ENCODE assay signal across 21 mouse cellular contexts in the genomic region with DNA sequence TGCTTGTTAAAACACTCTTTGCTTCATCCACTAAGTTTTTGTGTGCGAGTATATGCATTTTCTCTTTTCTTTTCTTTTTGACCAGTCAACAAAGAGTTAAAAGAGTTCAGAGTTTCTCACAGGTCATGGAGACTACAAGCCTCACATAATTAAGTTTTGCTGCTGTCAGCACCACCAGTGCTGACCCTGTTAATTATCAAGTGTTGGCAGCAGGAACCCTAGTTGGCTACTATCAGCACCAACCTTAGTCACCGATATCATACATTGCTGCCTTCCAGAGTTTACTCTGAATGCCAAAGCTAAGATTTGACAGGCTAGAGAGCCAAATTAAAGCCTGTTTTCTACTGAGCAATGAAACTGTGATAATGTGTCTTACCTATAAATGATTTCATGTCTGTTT.
DNase-seq lines count a peak whose midpoint lies in the region; ATAC-seq and TF ChIP-seq lines count a peak whose summit lies in the region.
"Had no signal": no experiment of that assay in that cellular context is flagged by ENCODE, and none has a peak within 500 bp of the region (broad histone marks: within the 10 kb centered on the region; RNA-seq: fewer than 3 reads in every experiment).

No protein-coding gene starts in this region.

- no peak overlapping the region for H3K9ac ChIP-seq in heart, embryonic 13.5 days
- H3K9ac ChIP-seq in heart, postnatal 0 days (replicated peaks; ENCODE audit: low read depth, low read length) = no peak overlapping the region
- no peak overlapping the region for H3K9ac ChIP-seq in hindbrain, embryonic 14.5 days
- H3K9ac ChIP-seq: embryonic facial prominence, embryonic 13.5 days; forebrain, embryonic 12.5 days; forebrain, postnatal 0 days; hindbrain, embryonic 15.5 days had no signal

- no peaks in the 10 kb centered on the region for H3K27me3 ChIP-seq in heart, embryonic 13.5 days (replicated peaks)
- no peaks in the 10 kb centered on the region for H3K27me3 ChIP-seq in heart, postnatal 0 days (ENCODE audit: control insufficient read depth, insufficient read depth, low read length)
- no peaks in the 10 kb centered on the region for H3K27me3 ChIP-seq in hindbrain, embryonic 14.5 days (ENCODE audit: control insufficient read depth, insufficient read depth, low read length)
- H3K27me3 ChIP-seq: embryonic facial prominence, embryonic 13.5 days; forebrain, embryonic 12.5 days; hindbrain, embryonic 15.5 days had no signal

- no peak overlapping the region for H3K4me2 ChIP-seq in heart, embryonic 13.5 days
- H3K4me2 ChIP-seq in heart, postnatal 0 days (ENCODE audit: low read depth, low read length) = no peak overlapping the region
- H3K4me2 ChIP-seq in hindbrain, embryonic 14.5 days (replicated peaks) = no peak overlapping the region
- H3K4me2 ChIP-seq: embryonic facial prominence, embryonic 13.5 days; forebrain, embryonic 12.5 days; hindbrain, embryonic 15.5 days had no signal

- no peak for TF ChIP-seq POLR2A in brain, embryonic 14.5 days (IDR thresholded peaks at IDR 0.05; ENCODE audit: borderline replicate concordance, extremely low read depth, insufficient read depth, insufficient read length, poor library complexity, severe bottlenecking)

- H3K36me3 ChIP-seq in heart, embryonic 13.5 days = no peaks in the 10 kb centered on the region
- H3K36me3 ChIP-seq in heart, postnatal 0 days (replicated peaks; ENCODE audit: control insufficient read depth, insufficient read depth, low read length) = no peaks in the 10 kb centered on the region
- no peaks in the 10 kb centered on the region for H3K36me3 ChIP-seq in hindbrain, embryonic 14.5 days (replicated peaks; ENCODE audit: control insufficient read depth, insufficient read depth)
- H3K36me3 ChIP-seq: embryonic facial prominence, embryonic 13.5 days; forebrain, embryonic 12.5 days; hindbrain, embryonic 10.5 days; hindbrain, embryonic 15.5 days had no signal

- peak; percentile 81 for TF ChIP-seq EP300 in heart, postnatal 0 days (IDR thresholded peaks at IDR 0.05; ENCODE audit: low read depth)

- H3K27ac ChIP-seq in heart, embryonic 13.5 days (replicated peaks) = peak overlapping the region; percentile 58
- H3K27ac ChIP-seq in heart, postnatal 0 days (ENCODE audit: low read depth) = peak overlapping the region; percentile 31
- H3K27ac ChIP-seq in hindbrain, embryonic 14.5 days = no peak overlapping the region
- H3K27ac ChIP-seq: embryonic facial prominence, embryonic 13.5 days; forebrain, embryonic 12.5 days; gastrocnemius, adult 2 months; hindbrain, embryonic 10.5 days; hindbrain, embryonic 15.5 days had no signal

- peak; percentile 17 for DNase-seq in heart, adult 8-10 months (ENCODE audit: low spot score)
- DNase-seq in heart, postnatal 25 days (ENCODE audit: low spot score) = no peak
- DNase-seq in brain, embryonic 14.5 days (ENCODE audit: low read depth) = peak; percentile 6
- DNase-seq in heart, postnatal 0 days (ENCODE audit: low spot score) = peak; percentile 78
- no peak for DNase-seq in liver
- DNase-seq in hindbrain, embryonic 14.5 days (ENCODE audit: low spot score) = no peak
- DNase-seq in testis, postnatal 14 days (ENCODE audit: low spot score) = no peak
- DNase-seq: adrenal gland, postnatal 10 days; cerebellum, adult 11-12 months; cerebellum, adult 9-11 months; cerebellum, postnatal 36 days; forebrain, postnatal 0 days; gastrocnemius, adult 2 months; gastrocnemius, postnatal 25 days; kidney, adult 2 months had no signal

- no peak overlapping the region for H3K4me3 ChIP-seq in heart, embryonic 13.5 days
- H3K4me3 ChIP-seq in heart, postnatal 0 days (ENCODE audit: low read depth, low read length) = no peak overlapping the region
- no peak overlapping the region for H3K4me3 ChIP-seq in hindbrain, embryonic 14.5 days (replicated peaks; ENCODE audit: low read length)
- H3K4me3 ChIP-seq: embryonic facial prominence, embryonic 13.5 days; forebrain, embryonic 12.5 days; gastrocnemius, adult 2 months; hindbrain, embryonic 10.5 days; hindbrain, embryonic 15.5 days had no signal

- H3K4me1 ChIP-seq in heart, embryonic 13.5 days = peaks cover 20% of the 10 kb centered on the region
- 0 out of 2 replicates have a peak, but pooled peaks cover 6% of the 10 kb centered on the region for H3K4me1 ChIP-seq in heart, postnatal 0 days (ENCODE audit: control insufficient read depth, insufficient read depth)
- H3K4me1 ChIP-seq in hindbrain, embryonic 14.5 days (replicated peaks; ENCODE audit: control insufficient read depth, insufficient read depth, low read length) = no peaks in the 10 kb centered on the region
- H3K4me1 ChIP-seq: embryonic facial prominence, embryonic 13.5 days; forebrain, embryonic 12.5 days; hindbrain, embryonic 10.5 days; hindbrain, embryonic 15.5 days had no signal

- intact Hi-C loops in heart, postnatal 25 days (cut with DNase I) = no loop called here

- no peak for ATAC-seq in heart, embryonic 13.5 days (ENCODE audit: extremely low read depth, insufficient number of reproducible peaks, low FRiP score, low TSS enrichment)
- peak; percentile 95 for ATAC-seq in heart, postnatal 0 days (ENCODE audit: insufficient read depth, low read depth)
- ATAC-seq in hindbrain, embryonic 14.5 days (ENCODE audit: low FRiP score) = no peak
- ATAC-seq: forebrain, postnatal 0 days; intestine, embryonic 16.5 days had no signal

- no peak for TF ChIP-seq CTCF in brain, embryonic 14.5 days (IDR thresholded peaks at IDR 0.05; ENCODE audit: borderline replicate concordance, extremely low read depth, insufficient read depth, insufficient read length)
- TF ChIP-seq CTCF in heart, postnatal 0 days (IDR thresholded peaks at IDR 0.05; ENCODE audit: low read depth) = no peak

- 43% methylated on average over 2 of the region's 2 CpGs for WGBS in heart, embryonic 13.5 days
- WGBS in heart, postnatal 0 days = 41% methylated on average over 2 of the region's 2 CpGs
- 87% methylated on average over 2 of the region's 2 CpGs for WGBS in hindbrain, embryonic 14.5 days

- H3K9me3 ChIP-seq in heart, embryonic 13.5 days = no peaks in the 10 kb centered on the region
- H3K9me3 ChIP-seq in heart, postnatal 0 days (replicated peaks; ENCODE audit: control insufficient read depth, low read length) = no peaks in the 10 kb centered on the region
- no peaks in the 10 kb centered on the region for H3K9me3 ChIP-seq in hindbrain, embryonic 14.5 days (ENCODE audit: control insufficient read depth, low read length)
- H3K9me3 ChIP-seq: embryonic facial prominence, embryonic 13.5 days; forebrain, embryonic 12.5 days; hindbrain, embryonic 10.5 days; hindbrain, embryonic 15.5 days had no signal

Comparison
In these comparisons a context has a peak if more than half of its experiments do, and no peak if none do; other contexts are left out.
1. DNase-seq: peak in heart, adult 8-10 months (single experiment), brain, embryonic 14.5 days (single experiment) and heart, postnatal 0 days (single experiment); none in heart, postnatal 25 days (single experiment), liver (single experiment), hindbrain, embryonic 14.5 days (single experiment) and testis, postnatal 14 days (single experiment).